Mouse (Mus musculus) small intestine, adult 2 months (tissue): ENCODE measurements around the gene Prdx6.

Experiments
- CTCF ChIP-seq: fragments of 200-500 bp; IDR thresholded peaks from 2 replicates; pipeline ENCODE4 v1.5.1; 2012; ENCODE audit warnings: low read depth, mild to moderate bottlenecking, control low read depth, inconsistent platforms, low read length, moderate library complexity, mixed read lengths; ENCODE audit not compliant: insufficient replicate concordance, insufficient read length; ENCODE audit errors: extremely low read depth
- POLR2A ChIP-seq: fragments of 200-500 bp; IDR thresholded peaks from 2 replicates; pipeline ENCODE4 v1.6.1; 2012; ENCODE audit warnings: low read depth, mild to moderate bottlenecking, control low read depth, inconsistent platforms, low read length, moderate library complexity

- no peak for TF ChIP-seq CTCF
- TF ChIP-seq POLR2A = no peak
Measured at GRCm38 (mm10) chr1:161252901-161253300, 1.9 kb upstream of the Prdx6 start.
